Mouse (Mus musculus) kidney, embryonic 16.5 days (tissue): ENCODE data around the gene Tmem167b. TPM values are rescaled to one million over a fixed set of nuclear protein-coding genes. Genes with fewer than 3 reads are reported as not detected.

ENCODE experiments used
- ATAC-seq: fragments of 200-750 bp; cut with Nextera tagmentation; 2 replicates; pipeline ENCODE4 v1.8.0; 2017; ENCODE audit warnings: moderate TSS enrichment; ENCODE audit not compliant: low FRiP score, low TSS enrichment
- H3K27ac ChIP-seq: fragments of 300-500 bp; sonication (generic); 2 replicates; pipeline ENCODE4 v1.5.1; 2014; ENCODE audit warnings: low read length
- H3K27me3 ChIP-seq: fragments of 300-500 bp; sonication (generic); 2 replicates; pipeline ENCODE4 v1.6.1; 2014; ENCODE audit warnings: low read length, control low read depth, mixed read lengths; ENCODE audit not compliant: insufficient read depth
- H3K36me3 ChIP-seq: fragments of 300-500 bp; sonication (generic); 2 replicates; pipeline ENCODE4 v1.6.1; 2014; ENCODE audit warnings: low read length, control low read depth, mixed read lengths; ENCODE audit not compliant: insufficient read depth
- H3K4me1 ChIP-seq: fragments of 300-500 bp; sonication (generic); 2 replicates; pipeline ENCODE4 v1.6.1; 2014; ENCODE audit warnings: low read length, control low read depth, mixed read lengths; ENCODE audit not compliant: insufficient read depth
- H3K4me2 ChIP-seq: fragments of 300-500 bp; sonication (generic); replicated peaks from 2 replicates; pipeline ENCODE4 v1.6.1; 2014; ENCODE audit warnings: low read depth, low read length
- H3K4me3 ChIP-seq: fragments of 300-500 bp; sonication (generic); 2 replicates; pipeline ENCODE4 v1.5.1; 2014; ENCODE audit warnings: mild to moderate bottlenecking, low read length
- H3K9ac ChIP-seq: fragments of 300-500 bp; sonication (generic); replicated peaks from 2 replicates; pipeline ENCODE4 v1.6.1; 2014; ENCODE audit warnings: low read length
- H3K9me3 ChIP-seq: fragments of 300-500 bp; sonication (generic); 2 replicates; pipeline ENCODE4 v1.6.1; 2016; ENCODE audit warnings: low read length, control low read depth
- WGBS: fragments of 180-500 bp; shearing (Covaris S2); extraction: QIAGEN DNeasy Blood & Tissue Kit; methylation state at CpG from one replicate; pipeline ENCODE4 v1.1.7; 2014; 5-methylcytosine and 5-hydroxymethylcytosine counted together
- polyA plus RNA-seq: library from polyadenylated mRNA; unstranded; fragments of >200 nt; fragmentation: Nextera tagmentation; extraction: Ambion mirVana; gene quantifications from 2 replicates; pipeline ENCODE4 v1.2.1, GENCODE M21; 2015

Gene Tmem167b
- polyA plus RNA-seq, 1 experiment from 2014 or later = 38.0 TPM

- H3K36me3 ChIP-seq = no peaks in the 10 kb centered on the region
- H3K4me1 ChIP-seq = peaks cover 4% of the 10 kb centered on the region; the same call in 1 of the 2 replicates
- no peak overlapping the region for H3K27ac ChIP-seq
- H3K27me3 ChIP-seq = no peaks in the 10 kb centered on the region
- H3K9me3 ChIP-seq = no peaks in the 10 kb centered on the region
- H3K9ac ChIP-seq = no peak overlapping the region
- no peak for ATAC-seq
- H3K4me3 ChIP-seq = no peak overlapping the region
- WGBS = 74% methylated on average over 11 of the region's 11 CpGs
- H3K4me2 ChIP-seq = no peak overlapping the region
Measured at GRCm38 (mm10) chr3:108542299-108542698, 20.0 kb downstream of the Tmem167b start.

GRCm38 (mm10) chr3:108537303-108537702 is 25.0 kb downstream of the Tmem167b start:
- Histone ChIP-seq H3K27ac (no peak overlapping the region), H3K4me2 (peak overlapping the region; percentile 50), H3K9me3 (no peaks in the 10 kb centered on the region), H3K27me3 (peaks cover 19% of the 10 kb centered on the region), H3K4me1 (peaks cover 12% of the 10 kb centered on the region; the same call in 1 of the 2 replicates), H3K9ac (peak overlapping the region; percentile 43; the same call in 1 of the 2 replicates), H3K4me3 (peak overlapping the region; percentile 23; the same call in 1 of the 2 replicates), H3K36me3 (no peaks in the 10 kb centered on the region)
- WGBS = 4% methylated on average over 17 of the region's 17 CpGs
- ATAC-seq = peak; percentile 69; the same call in 1 of the 2 replicates

- Histone ChIP-seq H3K9me3 (no peaks in the 10 kb centered on the region), H3K27ac (no peak within 1 kb of the TSS), H3K9ac (peak within 1 kb of the TSS; percentile 43; the same call in 1 of the 2 replicates), H3K4me3 (peak within 1 kb of the TSS; percentile 46), H3K4me2 (peak within 1 kb of the TSS; percentile 72), H3K4me1 (peaks cover 12% of the 10 kb centered on the region; the same call in 1 of the 2 replicates), H3K27me3 (peaks cover 19% of the 10 kb centered on the region), H3K36me3 (no peaks in the 10 kb centered on the region)
- 2% methylated on average over 35 of the region's 35 CpGs for WGBS
- peak; percentile 69 for ATAC-seq
Measured at GRCm38 (mm10) chr3:108536517-108537260, 25.6 kb downstream of the Tmem167b start, which contains the start of gene 5330417C22Rik. Gene 5330417C22Rik (minus strand): TSS chr3:108536536.

- no peak overlapping the region for H3K9ac ChIP-seq
- H3K4me1 ChIP-seq = peaks cover 12% of the 10 kb centered on the region; the same call in 1 of the 2 replicates
- 5% methylated on average over 13 of the region's 15 CpGs for WGBS
- no peaks in the 10 kb centered on the region for H3K36me3 ChIP-seq
- peak overlapping the region; percentile 46 for H3K4me3 ChIP-seq
- H3K27ac ChIP-seq = no peak overlapping the region
- H3K9me3 ChIP-seq = no peaks in the 10 kb centered on the region
- H3K4me2 ChIP-seq = peak overlapping the region; percentile 72
- no peak for ATAC-seq
- H3K27me3 ChIP-seq = peaks cover 19% of the 10 kb centered on the region
Measured at GRCm38 (mm10) chr3:108535896-108536516, 26.3 kb downstream of the Tmem167b start.

- H3K4me2 ChIP-seq = no peak within 1 kb of the TSS
- WGBS = 93% methylated on average over 6 of the region's 6 CpGs
- H3K27ac ChIP-seq = no peak within 1 kb of the TSS
- no peaks in the 10 kb centered on the region for H3K9me3 ChIP-seq
- peaks cover 19% of the 10 kb centered on the region for H3K27me3 ChIP-seq
- ATAC-seq = no peak
- no peak within 1 kb of the TSS for H3K4me3 ChIP-seq
- no peak within 1 kb of the TSS for H3K9ac ChIP-seq
- H3K4me1 ChIP-seq = peaks cover 12% of the 10 kb centered on the region; the same call in 1 of the 2 replicates
- no peaks in the 10 kb centered on the region for H3K36me3 ChIP-seq
Measured at GRCm38 (mm10) chr3:108533951-108534350, 28.3 kb downstream of the Tmem167b start, which contains the start of gene 1700013F07Rik. Gene 1700013F07Rik (plus strand): TSS chr3:108534150.

GRCm38 (mm10) chr3:108533114-108533885 is 29.0 kb downstream of the Tmem167b start:
- no peak for ATAC-seq
- WGBS = 61% methylated on average over 9 of the region's 9 CpGs
- H3K27ac ChIP-seq = no peak overlapping the region

GRCm38 (mm10) chr3:108528489-108528888 is 33.8 kb downstream of the Tmem167b start:
- Histone ChIP-seq H3K9ac (no peak overlapping the region), H3K4me3 (no peak overlapping the region), H3K27ac (no peak overlapping the region), H3K9me3 (peaks cover 4% of the 10 kb centered on the region; the same call in 1 of the 2 replicates), H3K36me3 (no peaks in the 10 kb centered on the region), H3K27me3 (no peaks in the 10 kb centered on the region), H3K4me2 (no peak overlapping the region), H3K4me1 (0 out of 2 replicates have a peak, but pooled peaks cover 3% of the 10 kb centered on the region)
- 94% methylated on average over 8 of the region's 8 CpGs for WGBS
- ATAC-seq = no peak

More at GRCm38 (mm10) chr3:108533114-108533885, 29.0 kb downstream of the Tmem167b start:
- H3K27me3 ChIP-seq = peaks cover 19% of the 10 kb centered on the region
- peaks cover 4% of the 10 kb centered on the region; the same call in 1 of the 2 replicates for H3K9me3 ChIP-seq
- no peak overlapping the region for H3K4me3 ChIP-seq
- H3K4me1 ChIP-seq = peaks cover 12% of the 10 kb centered on the region; the same call in 1 of the 2 replicates
- H3K9ac ChIP-seq = no peak overlapping the region
- H3K36me3 ChIP-seq = no peaks in the 10 kb centered on the region
- H3K4me2 ChIP-seq = no peak overlapping the region

- ATAC-seq = no peak
- Histone ChIP-seq H3K27me3 (no peaks in the 10 kb centered on the region), H3K27ac (no peak overlapping the region), H3K9me3 (peaks cover 1% of the 10 kb centered on the region; the same call in 1 of the 2 replicates), H3K36me3 (no peaks in the 10 kb centered on the region), H3K4me1 (no peaks in the 10 kb centered on the region), H3K4me2 (no peak overlapping the region), H3K4me3 (no peak overlapping the region), H3K9ac (no peak overlapping the region)
- WGBS = 85% methylated on average over 4 of the region's 4 CpGs
Measured at GRCm38 (mm10) chr3:108523415-108523814, 38.9 kb downstream of the Tmem167b start.

- Histone ChIP-seq H3K9ac (no peak overlapping the region), H3K4me3 (no peak overlapping the region), H3K27ac (no peak overlapping the region), H3K4me1 (no peaks in the 10 kb centered on the region), H3K4me2 (no peak overlapping the region), H3K9me3 (no peaks in the 10 kb centered on the region), H3K27me3 (no peaks in the 10 kb centered on the region), H3K36me3 (no peaks in the 10 kb centered on the region)
- WGBS = 58% methylated on average over 4 of the region's 4 CpGs
- ATAC-seq = no peak
Measured at GRCm38 (mm10) chr3:108518276-108518675, 44.0 kb downstream of the Tmem167b start.
